Mouse (Mus musculus) A20 (cell line): ENCODE results near the gene Ccn2.

Source experiments
- DNase-seq: peaks from one replicate; pipeline ENCODE4 v3.0.0-alpha.2; 2011; ENCODE audit warnings: low read depth, low spot score

Ccn2 gene

GRCm38 (mm10) chr10:24641416-24642140 lies 46.3 kb downstream of the Ccn2 start:
- no peak for DNase-seq

DNA sequence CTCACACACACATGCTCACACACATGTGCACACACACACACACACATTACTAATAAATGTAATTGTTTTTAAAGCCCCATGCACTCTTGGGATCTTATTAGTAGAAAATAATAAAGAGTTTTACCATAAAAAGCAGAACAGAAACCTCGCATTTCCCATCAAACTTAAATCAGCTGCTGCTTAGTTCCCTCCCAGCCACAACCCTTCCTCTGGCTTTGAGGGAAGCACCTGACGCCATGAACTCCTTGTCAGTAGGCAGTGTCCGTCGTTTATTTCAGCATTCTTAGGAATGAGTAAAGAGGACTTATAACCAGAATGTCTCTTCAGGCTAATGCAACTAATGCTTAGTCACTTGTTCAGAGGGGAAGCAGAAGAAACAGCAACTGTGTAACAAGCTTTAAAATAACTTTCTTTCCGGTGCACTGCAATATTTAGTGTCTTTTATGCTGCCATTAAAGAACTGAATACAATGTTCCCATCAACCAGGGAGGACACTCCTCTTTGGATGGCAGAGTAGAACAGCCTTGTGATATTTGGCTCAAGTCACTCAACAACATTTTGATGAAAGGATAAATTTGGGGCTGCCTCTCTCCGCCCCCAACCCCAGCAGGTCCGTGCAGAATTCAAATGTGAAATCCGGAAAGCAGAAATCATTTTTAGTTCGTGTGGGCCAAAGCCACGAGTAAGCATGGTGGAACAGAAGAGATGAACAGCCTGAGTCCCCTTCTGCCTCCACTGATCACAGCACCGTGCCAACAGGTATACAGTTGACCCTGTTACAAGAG lies 47.7 kb downstream of the Ccn2 start:
- DNase-seq, result peak; percentile 34

GRCm38 (mm10) chr10:24645169-24645568 lies 49.9 kb downstream of the Ccn2 start:
- DNase-seq, result no peak
